Mouse (Mus musculus): ENCODE data around the gene Timmdc1. TPM values are rescaled to one million over a fixed set of nuclear protein-coding genes. Genes with fewer than 3 reads are reported as not detected.

The Timmdc1 gene
- polyA plus RNA-seq, 1 experiment from 2014 or later, result 23.1 TPM

- Histone ChIP-seq H3K4me1 (ENCODE audit: control insufficient read depth, insufficient read depth, low read length) (no peaks in the 10 kb centered on the region), H3K36me3 (ENCODE audit: control insufficient read depth, insufficient read depth, low read length) (0 out of 2 replicates have a peak, but pooled peaks cover 3% of the 10 kb centered on the region), H3K9me3 (replicated peaks; ENCODE audit: control insufficient read depth, low read length) (no peaks in the 10 kb centered on the region), H3K4me3 (replicated peaks; ENCODE audit: low read length) (no peak overlapping the region), H3K4me2 (ENCODE audit: low read depth, low read length) (no peak overlapping the region), H3K27ac (ENCODE audit: low read length) (no peak overlapping the region), H3K27me3 (ENCODE audit: control insufficient read depth, insufficient read depth, low read length) (no peaks in the 10 kb centered on the region), H3K9ac (ENCODE audit: low read length) (no peak overlapping the region)
- WGBS, result 75% methylated on average over 4 of the region's 4 CpGs
- ATAC-seq (ENCODE audit: insufficient read depth, low FRiP score), result peak; percentile 60; the same call in 1 of the 2 replicates
These were observed 16.3 kb downstream of the Timmdc1 start for GRCm38 (mm10) chr16:38506041-38506634.

- no peak overlapping the region for H3K4me3 ChIP-seq (replicated peaks; ENCODE audit: low read length)
- ATAC-seq (ENCODE audit: insufficient read depth, low FRiP score), result no peak
- WGBS, result 85% methylated on average over 4 of the region's 4 CpGs
- no peaks in the 10 kb centered on the region for H3K27me3 ChIP-seq (ENCODE audit: control insufficient read depth, insufficient read depth, low read length)
- H3K27ac ChIP-seq (ENCODE audit: low read length), result no peak overlapping the region
- no peaks in the 10 kb centered on the region for H3K4me1 ChIP-seq (ENCODE audit: control insufficient read depth, insufficient read depth, low read length)
- H3K36me3 ChIP-seq (ENCODE audit: control insufficient read depth, insufficient read depth, low read length), result 0 out of 2 replicates have a peak, but pooled peaks cover 5% of the 10 kb centered on the region
- H3K9me3 ChIP-seq (replicated peaks; ENCODE audit: control insufficient read depth, low read length), result no peaks in the 10 kb centered on the region
- H3K9ac ChIP-seq (ENCODE audit: low read length), result no peak overlapping the region
- no peak overlapping the region for H3K4me2 ChIP-seq (ENCODE audit: low read depth, low read length)
These were observed 18.9 kb downstream of the Timmdc1 start for GRCm38 (mm10) chr16:38503528-38503927.

GRCm38 (mm10) chr16:38502469-38502868, 20.0 kb downstream of the Timmdc1 start:
- Histone ChIP-seq H3K4me2 (ENCODE audit: low read depth, low read length) (no peak overlapping the region), H3K9ac (ENCODE audit: low read length) (no peak overlapping the region), H3K36me3 (ENCODE audit: control insufficient read depth, insufficient read depth, low read length) (peaks cover 5% of the 10 kb centered on the region; the same call in 1 of the 2 replicates), H3K4me1 (ENCODE audit: control insufficient read depth, insufficient read depth, low read length) (no peaks in the 10 kb centered on the region), H3K27ac (ENCODE audit: low read length) (no peak overlapping the region), H3K9me3 (replicated peaks; ENCODE audit: control insufficient read depth, low read length) (no peaks in the 10 kb centered on the region), H3K4me3 (replicated peaks; ENCODE audit: low read length) (no peak overlapping the region), H3K27me3 (ENCODE audit: control insufficient read depth, insufficient read depth, low read length) (no peaks in the 10 kb centered on the region)
- no peak for ATAC-seq (ENCODE audit: insufficient read depth, low FRiP score)
- 93% methylated on average over 10 of the region's 10 CpGs for WGBS

GRCm38 (mm10) chr16:38496604-38497140, 25.8 kb downstream of the Timmdc1 start:
- Histone ChIP-seq H3K27me3 (ENCODE audit: control insufficient read depth, insufficient read depth, low read length) (no peaks in the 10 kb centered on the region), H3K9ac (ENCODE audit: low read length) (no peak overlapping the region), H3K4me2 (ENCODE audit: low read depth, low read length) (no peak overlapping the region), H3K36me3 (ENCODE audit: control insufficient read depth, insufficient read depth, low read length) (peaks cover 3% of the 10 kb centered on the region; the same call in 1 of the 2 replicates), H3K4me1 (ENCODE audit: control insufficient read depth, insufficient read depth, low read length) (no peaks in the 10 kb centered on the region), H3K4me3 (replicated peaks; ENCODE audit: low read length) (no peak overlapping the region), H3K9me3 (replicated peaks; ENCODE audit: control insufficient read depth, low read length) (no peaks in the 10 kb centered on the region), H3K27ac (ENCODE audit: low read length) (no peak overlapping the region)
- 85% methylated on average over 7 of the region's 7 CpGs for WGBS
- no peak for ATAC-seq (ENCODE audit: insufficient read depth, low FRiP score)

- no peaks in the 10 kb centered on the region for H3K9me3 ChIP-seq (replicated peaks; ENCODE audit: control insufficient read depth, low read length)
- H3K27ac ChIP-seq (ENCODE audit: low read length), result no peak overlapping the region
- no peaks in the 10 kb centered on the region for H3K4me1 ChIP-seq (ENCODE audit: control insufficient read depth, insufficient read depth, low read length)
- H3K36me3 ChIP-seq (ENCODE audit: control insufficient read depth, insufficient read depth, low read length), result no peaks in the 10 kb centered on the region; the same call in 1 of the 2 replicates
- H3K4me3 ChIP-seq (replicated peaks; ENCODE audit: low read length), result no peak overlapping the region
- H3K4me2 ChIP-seq (ENCODE audit: low read depth, low read length), result no peak overlapping the region
- 83% methylated on average over 10 of the region's 10 CpGs for WGBS
- no peak overlapping the region for H3K9ac ChIP-seq (ENCODE audit: low read length)
- ATAC-seq (ENCODE audit: insufficient read depth, low FRiP score), result no peak
- no peaks in the 10 kb centered on the region for H3K27me3 ChIP-seq (ENCODE audit: control insufficient read depth, insufficient read depth, low read length)
These were observed 28.6 kb downstream of the Timmdc1 start for GRCm38 (mm10) chr16:38493890-38494289.

- ATAC-seq (ENCODE audit: insufficient read depth, low FRiP score), result no peak
- 82% methylated on average over 3 of the region's 3 CpGs for WGBS
These were observed 29.9 kb downstream of the Timmdc1 start for GRCm38 (mm10) chr16:38492551-38492950.

GRCm38 (mm10) chr16:38483582-38484309, 38.7 kb downstream of the Timmdc1 start:
- peak overlapping the region; percentile 57 for H3K9ac ChIP-seq (ENCODE audit: low read length)

More at GRCm38 (mm10) chr16:38492551-38492950, 29.9 kb downstream of the Timmdc1 start:
- H3K9me3 ChIP-seq (replicated peaks; ENCODE audit: control insufficient read depth, low read length), result no peaks in the 10 kb centered on the region
- no peaks in the 10 kb centered on the region for H3K4me1 ChIP-seq (ENCODE audit: control insufficient read depth, insufficient read depth, low read length)
- no peak overlapping the region for H3K27ac ChIP-seq (ENCODE audit: low read length)
- no peaks in the 10 kb centered on the region for H3K27me3 ChIP-seq (ENCODE audit: control insufficient read depth, insufficient read depth, low read length)
- no peak overlapping the region for H3K4me3 ChIP-seq (replicated peaks; ENCODE audit: low read length)
- no peaks in the 10 kb centered on the region; the same call in 1 of the 2 replicates for H3K36me3 ChIP-seq (ENCODE audit: control insufficient read depth, insufficient read depth, low read length)
- H3K9ac ChIP-seq (ENCODE audit: low read length), result no peak overlapping the region
- H3K4me2 ChIP-seq (ENCODE audit: low read depth, low read length), result no peak overlapping the region

GRCm38 (mm10) chr16:38482780-38483562, 39.5 kb downstream of the Timmdc1 start:
- peak; percentile 37; the same call in 1 of the 2 replicates for ATAC-seq (ENCODE audit: insufficient read depth, low FRiP score)
- H3K4me1 ChIP-seq (ENCODE audit: control insufficient read depth, insufficient read depth, low read length), result peaks cover 4% of the 10 kb centered on the region; the same call in 1 of the 2 replicates
- no peak overlapping the region for H3K27ac ChIP-seq (ENCODE audit: low read length)
- peak overlapping the region; percentile 57 for H3K9ac ChIP-seq (ENCODE audit: low read length)
- no peaks in the 10 kb centered on the region for H3K36me3 ChIP-seq (ENCODE audit: control insufficient read depth, insufficient read depth, low read length)
- no peaks in the 10 kb centered on the region for H3K9me3 ChIP-seq (replicated peaks; ENCODE audit: control insufficient read depth, low read length)
- peak overlapping the region; percentile 77 for H3K4me2 ChIP-seq (ENCODE audit: low read depth, low read length)
- peak overlapping the region; percentile 37 for H3K4me3 ChIP-seq (replicated peaks; ENCODE audit: low read length)
- WGBS, result 19% methylated on average over 32 of the region's 32 CpGs
- H3K27me3 ChIP-seq (ENCODE audit: control insufficient read depth, insufficient read depth, low read length), result no peaks in the 10 kb centered on the region

More at GRCm38 (mm10) chr16:38483582-38484309, 38.7 kb downstream of the Timmdc1 start:
- Histone ChIP-seq H3K4me1 (ENCODE audit: control insufficient read depth, insufficient read depth, low read length) (peaks cover 4% of the 10 kb centered on the region; the same call in 1 of the 2 replicates), H3K9me3 (replicated peaks; ENCODE audit: control insufficient read depth, low read length) (no peaks in the 10 kb centered on the region), H3K27me3 (ENCODE audit: control insufficient read depth, insufficient read depth, low read length) (no peaks in the 10 kb centered on the region), H3K36me3 (ENCODE audit: control insufficient read depth, insufficient read depth, low read length) (no peaks in the 10 kb centered on the region), H3K4me2 (ENCODE audit: low read depth, low read length) (peak overlapping the region; percentile 77), H3K27ac (ENCODE audit: low read length) (no peak overlapping the region), H3K4me3 (replicated peaks; ENCODE audit: low read length) (peak overlapping the region; percentile 37)
- ATAC-seq (ENCODE audit: insufficient read depth, low FRiP score), result peak; percentile 66; the same call in 1 of the 2 replicates
- WGBS, result 22% methylated on average over 42 of the region's 42 CpGs
